Mouse (Mus musculus): Measurements from ENCODE around the gene Cep135.
A peak's percentile ranks its signal among the peaks of the same experiment; 100 is the strongest.

The Cep135 gene

GRCm38 (mm10) chr5:76588551-76589283 is at the start of gene Cep135:
Gene Cep135 (plus strand): TSS chr5:76588698.
- peak; percentile 90 for DNase-seq

GRCm38 (mm10) chr5:76540181-76540580 is 48.3 kb upstream of the Cep135 start:
- DNase-seq, result no peak

- no peak for DNase-seq
Observed at GRCm38 (mm10) chr5:76540842-76541241, 47.7 kb upstream of the Cep135 start.

- no peak for DNase-seq
Observed at GRCm38 (mm10) chr5:76543200-76543599, 45.3 kb upstream of the Cep135 start.

- no peak for DNase-seq
Observed at GRCm38 (mm10) chr5:76550426-76550825, 38.1 kb upstream of the Cep135 start.

GRCm38 (mm10) chr5:76565321-76565720 is 23.2 kb upstream of the Cep135 start:
- DNase-seq, result no peak

GRCm38 (mm10) chr5:76574251-76574650 is 14.2 kb upstream of the Cep135 start:
- DNase-seq, result no peak

- no peak for DNase-seq
Observed at GRCm38 (mm10) chr5:76577026-76577425, 11.5 kb upstream of the Cep135 start.

GRCm38 (mm10) chr5:76585378-76585777 is 3.1 kb upstream of the Cep135 start:
- DNase-seq, result no peak

GRCm38 (mm10) chr5:76589311-76589710 is 813 bp downstream of the Cep135 start:
- no peak for DNase-seq

- no peak for DNase-seq
Observed at GRCm38 (mm10) chr5:76590009-76590408, 1.5 kb downstream of the Cep135 start.

GRCm38 (mm10) chr5:76591885-76592284 is 3.4 kb downstream of the Cep135 start:
- DNase-seq, result no peak

GRCm38 (mm10) chr5:76609702-76610370 is 21.3 kb downstream of the Cep135 start:
- DNase-seq, result no peak

GRCm38 (mm10) chr5:76612867-76613499 is 24.5 kb downstream of the Cep135 start:
- DNase-seq, result no peak

GRCm38 (mm10) chr5:76615276-76615675 is 26.8 kb downstream of the Cep135 start:
- DNase-seq, result no peak

GRCm38 (mm10) chr5:76616196-76616747 is 27.8 kb downstream of the Cep135 start:
- DNase-seq, result no peak

- no peak for DNase-seq
Observed at GRCm38 (mm10) chr5:76618750-76619149, 30.3 kb downstream of the Cep135 start.

GRCm38 (mm10) chr5:76623759-76624158 is 35.3 kb downstream of the Cep135 start:
- no peak for DNase-seq

- DNase-seq, result no peak
Observed at GRCm38 (mm10) chr5:76627770-76628169, 39.3 kb downstream of the Cep135 start.

GRCm38 (mm10) chr5:76634012-76634411 is 45.5 kb downstream of the Cep135 start:
- no peak for DNase-seq

GRCm38 (mm10) chr5:76635592-76635991 is 47.1 kb downstream of the Cep135 start:
- no peak for DNase-seq

- DNase-seq, result no peak
Observed at GRCm38 (mm10) chr5:76642076-76642475, 53.6 kb downstream of the Cep135 start.

GRCm38 (mm10) chr5:76644234-76644633 is 55.7 kb downstream of the Cep135 start:
- no peak for DNase-seq
